Mouse (Mus musculus) gonadal fat pad, adult 2 months (tissue): ENCODE results near the gene Ptprn2. TPM values are rescaled to one million over a fixed set of nuclear protein-coding genes. Genes with fewer than 3 reads are reported as not detected.

Source experiments
- DNase-seq: peaks from one replicate; pipeline ENCODE4 v3.0.0-alpha.2; 2012; ENCODE audit warnings: low read depth
- polyA plus RNA-seq: library from polyadenylated mRNA; depleted of rRNA; stranded (reverse); fragments of >200 nt; gene quantifications from 2 replicates; pipeline ENCODE4 v1.2.3, GENCODE M21; 2012

The Ptprn2 gene
- polyA plus RNA-seq, 1 experiment = 1.7 TPM

- no peak for DNase-seq
Measured at GRCm38 (mm10) chr12:117213531-117213930, 728.0 kb downstream of the Ptprn2 start.

GRCm38 (mm10) chr12:117214272-117214671, 728.8 kb downstream of the Ptprn2 start:
- DNase-seq = no peak

- no peak for DNase-seq
Measured at GRCm38 (mm10) chr12:117214919-117215318, 729.4 kb downstream of the Ptprn2 start.

- DNase-seq = no peak
Measured at GRCm38 (mm10) chr12:117221909-117222308, 736.4 kb downstream of the Ptprn2 start.

GRCm38 (mm10) chr12:117224036-117224435, 738.5 kb downstream of the Ptprn2 start:
- no peak for DNase-seq

- DNase-seq = no peak
Measured at GRCm38 (mm10) chr12:117227236-117227635, 741.7 kb downstream of the Ptprn2 start.

- no peak for DNase-seq
Measured at GRCm38 (mm10) chr12:117229442-117229841, 743.9 kb downstream of the Ptprn2 start.

- DNase-seq = no peak
Measured at GRCm38 (mm10) chr12:117230282-117230681, 744.8 kb downstream of the Ptprn2 start.

GRCm38 (mm10) chr12:117231850-117232249, 746.3 kb downstream of the Ptprn2 start:
- DNase-seq = no peak

GRCm38 (mm10) chr12:117235114-117235513, 749.6 kb downstream of the Ptprn2 start:
- DNase-seq = no peak

GRCm38 (mm10) chr12:117236020-117236734, 750.7 kb downstream of the Ptprn2 start:
- DNase-seq = no peak

- no peak for DNase-seq
Measured at GRCm38 (mm10) chr12:117236981-117237380, 751.5 kb downstream of the Ptprn2 start.

GRCm38 (mm10) chr12:117239927-117240715, 754.6 kb downstream of the Ptprn2 start:
- no peak for DNase-seq

- no peak for DNase-seq
Measured at GRCm38 (mm10) chr12:117242181-117242580, 756.7 kb downstream of the Ptprn2 start.

GRCm38 (mm10) chr12:117245885-117246478, 760.5 kb downstream of the Ptprn2 start:
- no peak for DNase-seq

- DNase-seq = no peak
Measured at GRCm38 (mm10) chr12:117250465-117250864, 764.9 kb downstream of the Ptprn2 start.

GRCm38 (mm10) chr12:117251663-117252425, 766.3 kb downstream of the Ptprn2 start:
- no peak for DNase-seq

- no peak for DNase-seq
Measured at GRCm38 (mm10) chr12:117252426-117252779, 766.9 kb downstream of the Ptprn2 start.

GRCm38 (mm10) chr12:117254356-117254755, 768.8 kb downstream of the Ptprn2 start:
- DNase-seq = no peak

GRCm38 (mm10) chr12:117255325-117255724, 769.8 kb downstream of the Ptprn2 start:
- no peak for DNase-seq

- DNase-seq = no peak
Measured at GRCm38 (mm10) chr12:117255776-117256342, 770.3 kb downstream of the Ptprn2 start.

- no peak for DNase-seq
Measured at GRCm38 (mm10) chr12:117256849-117257204, 771.3 kb downstream of the Ptprn2 start.
